Mouse (Mus musculus): ENCODE measurements around the gene Thumpd2.

Thumpd2 gene
- long read RNA-seq, experiment 1, partial matches to known transcripts = 0 of 1 reads
- long read RNA-seq, experiment 1, other reads (novel, unspliced or antisense) = 1 of 1 reads
- long read RNA-seq, experiment 2, partial matches to known transcripts = 1 of 6 reads
- long read RNA-seq, experiment 2, other reads (novel, unspliced or antisense) = 2 of 6 reads

DNA sequence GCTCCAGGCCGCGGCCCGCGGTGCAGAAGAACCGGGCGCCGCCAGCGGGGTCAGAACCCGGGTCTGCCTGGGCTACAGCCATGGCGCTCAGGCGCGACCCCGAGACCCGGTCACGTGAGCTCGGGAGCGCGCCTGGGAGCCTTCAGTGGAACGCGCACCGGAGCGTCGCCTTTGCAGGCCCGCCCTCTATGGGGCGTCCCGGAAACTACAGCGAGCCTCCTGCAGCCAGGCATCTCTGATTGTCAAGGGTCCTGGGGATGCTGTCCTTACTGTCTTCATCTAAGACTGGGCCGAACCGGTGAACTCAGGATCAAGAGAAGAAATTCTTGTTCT, at the start of gene Thumpd2:
TSS of gene Thumpd2 (minus strand) at position 104 of the 333 bp plus-strand sequence.
- intact Hi-C loops (cut with DNase I) = no loop called here

DNA sequence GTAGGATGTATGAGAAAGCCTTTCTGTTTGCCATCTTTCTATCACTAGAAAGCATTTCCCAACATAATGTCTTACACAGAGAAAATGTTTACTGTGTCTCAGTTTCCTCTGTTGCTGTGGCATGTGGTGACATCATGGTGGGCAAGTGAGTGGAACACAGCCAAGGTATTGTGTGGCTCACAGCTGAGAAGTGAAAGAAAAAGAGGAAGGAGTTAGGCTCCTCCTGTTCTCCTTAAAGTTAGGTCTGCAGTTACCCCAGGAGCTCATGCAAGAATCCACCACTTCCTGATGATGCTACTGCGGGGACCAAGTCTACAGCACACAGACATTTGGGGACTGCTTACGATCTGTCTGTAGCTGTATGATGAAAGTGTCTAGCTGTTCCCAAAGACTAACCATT, 39.4 kb upstream of the Thumpd2 start:
- intact Hi-C loops (cut with DNase I) = no loop called here

DNA sequence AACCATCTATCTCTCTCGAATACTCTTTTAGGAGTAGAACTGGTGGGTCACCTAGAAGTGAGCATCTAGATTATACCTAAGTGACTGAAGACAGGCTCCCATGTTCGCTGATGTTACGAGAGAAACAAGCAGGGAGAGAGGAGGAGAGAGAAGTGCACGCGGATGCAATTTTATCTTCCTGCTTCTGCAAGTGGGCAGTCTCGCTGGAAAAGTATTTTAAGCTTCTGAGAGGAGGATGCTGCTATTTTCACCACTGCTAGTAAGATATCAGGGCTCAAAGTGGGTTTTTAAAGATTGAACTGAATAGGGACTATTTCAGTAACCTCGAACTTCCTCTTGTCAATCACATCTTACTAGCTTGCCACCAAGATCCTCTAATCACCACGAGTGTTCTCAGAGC, 38.0 kb upstream of the Thumpd2 start:
- intact Hi-C loops (cut with DNase I) = no loop called here

DNA sequence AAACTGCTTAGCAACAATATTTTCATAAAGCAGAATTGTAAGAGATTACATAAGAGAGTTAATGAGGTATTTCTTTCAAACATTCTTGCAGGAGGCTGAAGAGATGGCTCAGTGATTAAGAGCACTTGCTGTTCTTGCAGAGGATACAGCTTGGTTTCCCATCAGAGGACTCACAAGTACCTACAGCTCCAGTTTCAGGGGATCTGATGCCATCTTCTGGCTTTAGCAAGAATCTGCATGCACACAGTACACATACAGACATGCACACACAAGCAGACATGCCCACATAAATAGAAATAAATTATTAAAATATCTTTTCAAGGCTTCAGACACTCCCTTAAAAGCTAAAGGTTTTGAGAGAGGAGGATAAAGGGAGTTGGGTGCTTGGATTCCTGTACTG, 33.6 kb upstream of the Thumpd2 start:
- intact Hi-C loops (cut with DNase I) = no loop called here

DNA sequence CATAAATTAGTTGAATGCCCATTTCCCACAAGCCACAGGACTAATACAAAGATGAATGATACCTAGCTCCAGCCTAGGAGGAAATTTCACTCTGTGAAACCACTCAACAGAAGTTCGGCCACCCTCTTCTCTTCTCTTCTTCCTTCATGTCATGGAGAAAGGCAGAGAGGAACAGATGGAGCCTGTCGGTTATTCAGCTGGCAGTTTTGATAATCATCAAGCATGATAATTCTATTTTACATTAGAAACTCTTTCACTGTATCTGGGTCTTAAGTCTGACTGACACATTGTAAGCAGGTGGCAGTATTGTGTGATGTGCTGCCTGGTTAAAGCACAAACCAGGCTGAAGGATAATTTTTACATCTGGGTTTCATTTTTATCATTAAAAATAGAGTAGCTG, 31.6 kb upstream of the Thumpd2 start:
- intact Hi-C loops (cut with DNase I) = no loop called here

DNA sequence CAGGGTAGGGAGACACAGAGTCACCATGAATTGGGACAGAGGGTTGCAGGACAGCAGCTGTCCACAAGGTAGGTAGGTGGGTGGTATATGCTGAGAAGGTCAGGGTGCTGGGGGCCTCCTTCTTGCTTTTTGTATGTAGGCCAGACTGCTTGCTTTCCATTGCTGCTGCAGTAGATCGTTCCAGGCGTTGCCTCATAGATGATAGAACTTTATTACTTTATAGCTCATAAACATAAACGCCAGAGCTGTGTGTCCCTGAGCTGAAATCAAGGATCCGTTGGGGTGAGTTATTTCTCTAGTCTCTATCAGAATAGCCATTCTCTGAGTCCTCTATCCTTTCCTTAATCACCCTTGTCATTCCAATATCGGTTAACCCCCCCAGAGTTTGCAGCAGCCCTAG, 27.9 kb upstream of the Thumpd2 start:
- intact Hi-C loops (cut with DNase I) = no loop called here

DNA sequence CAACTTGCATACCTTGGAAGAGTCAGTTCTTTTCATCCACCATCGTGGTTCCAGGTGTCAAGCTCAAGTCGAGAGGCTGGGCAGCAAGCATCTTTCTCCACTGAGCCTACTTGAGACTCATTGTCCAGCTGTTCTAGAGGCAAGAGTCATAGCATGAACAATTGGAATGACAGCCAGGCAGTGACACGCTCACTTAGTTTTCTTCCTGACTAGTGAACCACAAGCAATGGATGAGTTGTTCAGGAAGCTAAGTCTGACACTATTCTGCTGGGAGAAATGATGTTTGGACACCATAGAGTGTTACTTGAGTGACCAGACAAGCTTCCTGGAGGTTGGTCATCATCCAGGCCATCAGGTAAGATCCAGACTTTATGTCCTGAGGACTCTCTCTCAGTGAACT, 24.0 kb upstream of the Thumpd2 start:
- intact Hi-C loops (cut with DNase I) = no loop called here

DNA sequence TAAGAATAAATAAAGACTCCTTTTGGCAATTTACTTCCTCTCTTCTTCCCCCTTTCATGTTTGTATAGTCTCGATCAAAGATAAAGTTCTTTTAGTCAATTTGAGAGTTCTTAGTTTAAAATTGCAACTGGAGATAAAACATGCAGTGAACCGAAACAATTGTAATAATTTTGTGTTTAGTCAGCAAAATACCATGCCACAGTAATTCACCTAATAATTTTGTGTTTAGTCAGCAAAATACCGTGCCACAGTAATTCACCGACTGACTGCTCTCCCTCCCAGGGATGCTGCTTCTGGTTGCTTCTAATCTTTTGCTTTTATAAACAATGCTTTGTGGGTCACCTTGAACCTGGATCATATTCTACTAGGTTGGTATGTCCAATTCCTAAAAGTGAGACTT, 22.9 kb upstream of the Thumpd2 start:
- intact Hi-C loops (cut with DNase I) = no loop called here

DNA sequence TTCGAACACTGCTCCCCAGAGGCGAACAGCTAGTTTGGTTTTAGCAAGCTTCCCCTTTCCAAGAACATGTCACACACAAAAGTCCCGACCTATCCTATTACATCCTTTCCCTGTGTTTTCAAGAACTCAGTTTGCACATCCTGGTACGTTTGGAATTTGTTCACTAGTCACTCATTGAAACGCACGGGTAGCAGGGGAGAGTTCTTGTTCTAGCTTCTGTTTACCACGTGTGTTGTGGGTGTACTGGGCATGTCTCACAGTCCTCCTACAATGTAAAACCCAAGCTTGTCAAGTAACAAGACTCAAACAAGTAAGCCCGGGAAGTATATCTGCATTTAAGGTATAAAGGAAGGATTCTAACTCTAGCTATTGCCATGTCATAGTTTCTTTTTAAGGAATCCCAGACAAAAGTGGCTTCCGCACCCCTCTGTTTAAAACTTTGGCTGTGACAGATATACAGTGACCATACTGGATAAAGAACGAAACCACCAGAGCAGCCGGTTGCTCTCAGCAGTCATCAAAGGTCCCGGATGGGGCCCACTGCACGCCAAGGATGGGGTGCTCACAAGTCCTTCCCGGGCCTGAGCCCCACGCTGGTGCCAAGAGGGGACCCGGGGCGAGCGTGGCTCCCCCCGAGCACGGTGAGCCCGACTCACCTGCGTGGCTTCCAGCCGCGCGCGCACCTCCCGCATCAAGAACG, 453 bp downstream of the Thumpd2 start:
- intact Hi-C loops (cut with DNase I) = no loop called here

DNA sequence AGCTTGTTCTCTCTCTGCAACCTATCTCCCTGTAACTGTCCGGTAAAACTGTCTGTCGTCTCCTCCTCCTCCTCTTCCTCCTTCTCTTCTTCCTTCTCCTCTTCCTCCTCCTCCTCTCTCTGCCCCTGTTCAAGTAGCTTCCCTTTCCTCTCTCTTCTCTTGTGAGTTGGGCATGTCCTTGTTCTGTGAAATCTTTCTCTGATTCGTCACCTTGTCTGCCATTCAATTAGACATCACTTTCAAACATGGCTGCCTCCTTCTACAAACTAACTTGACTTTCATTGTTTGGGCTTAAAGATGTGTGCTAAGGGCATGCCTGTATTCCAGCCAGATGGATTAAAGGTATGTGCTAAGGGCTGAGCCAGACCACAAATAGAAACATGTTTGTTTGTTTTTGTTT, 1.5 kb downstream of the Thumpd2 start:
- intact Hi-C loops (cut with DNase I) = no loop called here

DNA sequence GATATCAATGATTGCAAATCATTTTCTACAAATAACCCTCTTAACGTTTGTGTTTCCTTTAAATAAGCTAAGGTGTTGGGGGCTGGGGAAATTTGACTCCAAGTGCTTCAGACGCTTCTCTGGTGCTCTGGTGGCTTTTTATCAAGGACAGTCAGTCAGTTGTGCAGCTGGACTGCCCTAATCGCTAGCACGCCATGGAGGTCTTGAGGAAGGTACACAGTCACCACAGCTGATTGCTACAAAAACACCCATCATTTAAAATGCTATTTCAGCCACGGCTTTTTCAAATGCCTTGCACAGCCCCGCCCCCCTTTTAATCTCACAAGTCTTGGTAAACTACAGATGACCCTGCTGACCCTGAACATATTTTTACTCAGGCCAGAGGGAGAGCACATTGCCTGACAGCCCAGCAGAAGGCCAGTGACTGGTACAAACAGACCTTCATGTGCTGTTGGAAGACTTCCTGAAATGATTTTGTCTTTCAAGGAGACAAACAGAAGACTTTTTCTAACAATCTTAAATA, 2.5 kb downstream of the Thumpd2 start:
- intact Hi-C loops (cut with DNase I) = no loop called here

DNA sequence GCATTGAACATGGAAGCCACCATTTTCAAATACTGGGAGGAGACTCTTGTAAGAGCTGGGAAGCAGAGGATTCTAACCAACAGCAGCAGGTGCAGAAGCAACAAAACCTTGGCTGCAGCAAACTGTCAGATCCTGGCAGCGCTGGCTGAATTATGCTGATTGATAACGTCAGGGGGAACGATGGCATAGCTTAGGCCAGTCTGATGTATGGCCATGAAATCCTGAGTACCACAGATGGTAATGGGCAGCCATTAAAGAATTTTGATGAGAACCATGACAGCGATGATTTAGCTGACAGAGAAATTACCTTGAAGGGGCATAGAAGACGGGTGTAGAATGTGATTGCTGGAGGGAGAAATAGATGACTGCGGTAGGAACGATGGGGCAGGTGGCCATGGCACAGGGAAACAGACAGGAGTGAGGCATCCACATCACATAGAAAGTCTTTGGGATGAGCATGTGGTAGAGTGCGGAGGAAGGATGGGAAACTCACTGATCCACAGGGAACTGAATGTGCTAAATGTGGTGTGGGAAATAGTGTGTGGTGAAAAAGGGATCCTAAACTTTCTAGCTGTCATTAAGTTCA, 8.0 kb downstream of the Thumpd2 start:
- intact Hi-C loops (cut with DNase I) = no loop called here

DNA sequence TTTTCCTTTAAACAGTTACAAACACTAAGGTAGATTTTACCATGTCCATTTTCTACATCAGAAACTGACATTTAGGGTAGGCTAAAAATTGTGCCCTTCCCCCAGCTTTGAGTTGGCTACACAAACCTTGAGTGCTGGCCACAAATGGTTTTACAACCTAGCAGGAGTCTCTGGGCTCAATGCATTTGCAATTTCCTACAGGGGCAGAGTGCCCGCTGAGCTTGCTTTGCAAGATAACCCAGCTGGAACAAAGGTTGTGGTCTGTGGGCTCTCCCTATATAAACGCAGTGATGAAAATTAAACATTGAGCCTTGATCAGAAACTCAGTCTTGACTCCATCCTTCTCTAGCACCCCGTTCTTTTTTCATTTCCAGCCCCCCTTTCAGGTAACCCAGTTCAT, 8.8 kb downstream of the Thumpd2 start:
- intact Hi-C loops (cut with DNase I) = no loop called here

DNA sequence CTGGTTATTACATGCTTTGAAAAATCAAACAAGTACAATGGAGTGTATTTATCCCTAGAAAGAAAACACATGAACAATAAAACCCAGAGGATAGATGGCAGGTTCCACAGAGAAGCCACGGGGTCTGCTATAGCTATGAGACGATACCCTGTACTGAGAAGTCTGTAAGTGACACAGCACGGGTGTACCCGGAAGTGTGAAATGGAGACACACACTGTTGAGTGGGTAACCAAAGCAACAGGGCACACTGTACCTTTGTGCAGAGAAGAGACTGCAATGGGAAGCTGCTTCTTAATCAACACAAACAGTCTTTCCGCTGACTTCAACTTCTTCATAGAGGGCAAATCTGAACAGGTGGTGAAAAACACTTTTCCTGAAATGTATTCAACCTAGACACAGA, 9.4 kb downstream of the Thumpd2 start:
- intact Hi-C loops (cut with DNase I) = no loop called here

DNA sequence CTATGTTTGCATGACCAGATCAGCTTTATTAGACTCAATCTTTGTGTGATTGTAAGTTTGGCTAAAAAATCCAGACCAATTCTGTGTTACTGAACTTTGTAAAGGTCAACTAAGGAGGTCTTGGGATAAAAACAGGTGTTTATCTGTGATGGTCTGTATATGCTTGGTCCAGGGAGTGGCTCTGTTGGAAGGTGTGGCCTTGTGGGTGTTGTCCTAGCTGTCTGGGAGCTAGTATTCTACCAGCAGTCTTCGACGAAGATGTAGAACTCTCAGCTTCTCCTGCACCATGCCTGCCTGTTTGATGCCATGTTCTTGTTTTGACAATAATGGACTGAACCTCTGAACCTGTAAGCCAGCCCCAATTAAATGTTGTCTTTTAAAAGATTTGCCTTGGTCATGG, 11.6 kb downstream of the Thumpd2 start:
- intact Hi-C loops (cut with DNase I) = no loop called here

DNA sequence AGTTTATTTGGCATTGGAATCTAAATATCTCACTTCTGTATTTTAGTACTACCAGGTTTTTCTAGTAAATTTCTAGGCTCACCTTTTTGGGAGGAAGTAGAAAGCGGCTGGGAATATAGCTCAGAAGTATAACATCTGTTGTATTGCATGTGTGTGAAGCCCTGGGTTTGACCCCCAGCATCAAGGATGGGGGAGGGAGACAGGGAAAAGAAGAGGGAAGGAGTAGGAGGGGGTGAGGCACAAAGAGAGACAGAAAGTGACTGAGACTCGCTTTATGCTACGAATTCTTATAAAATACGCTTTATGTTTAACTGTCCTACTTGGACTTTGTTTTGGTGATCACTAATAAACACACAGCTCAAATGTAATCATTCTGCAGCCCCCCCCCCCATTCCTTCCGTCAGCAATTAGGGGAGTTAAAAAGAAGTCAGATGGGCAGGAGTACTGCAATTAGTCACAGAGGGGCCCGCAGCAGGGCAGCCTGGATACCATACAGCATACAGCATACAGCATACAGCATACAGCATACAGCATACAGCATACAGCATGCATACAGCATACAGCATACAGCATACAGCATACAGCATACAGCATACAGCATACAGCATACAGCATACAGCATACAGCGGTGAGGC, 16.8 kb downstream of the Thumpd2 start:
- intact Hi-C loops (cut with DNase I) = no loop called here

DNA sequence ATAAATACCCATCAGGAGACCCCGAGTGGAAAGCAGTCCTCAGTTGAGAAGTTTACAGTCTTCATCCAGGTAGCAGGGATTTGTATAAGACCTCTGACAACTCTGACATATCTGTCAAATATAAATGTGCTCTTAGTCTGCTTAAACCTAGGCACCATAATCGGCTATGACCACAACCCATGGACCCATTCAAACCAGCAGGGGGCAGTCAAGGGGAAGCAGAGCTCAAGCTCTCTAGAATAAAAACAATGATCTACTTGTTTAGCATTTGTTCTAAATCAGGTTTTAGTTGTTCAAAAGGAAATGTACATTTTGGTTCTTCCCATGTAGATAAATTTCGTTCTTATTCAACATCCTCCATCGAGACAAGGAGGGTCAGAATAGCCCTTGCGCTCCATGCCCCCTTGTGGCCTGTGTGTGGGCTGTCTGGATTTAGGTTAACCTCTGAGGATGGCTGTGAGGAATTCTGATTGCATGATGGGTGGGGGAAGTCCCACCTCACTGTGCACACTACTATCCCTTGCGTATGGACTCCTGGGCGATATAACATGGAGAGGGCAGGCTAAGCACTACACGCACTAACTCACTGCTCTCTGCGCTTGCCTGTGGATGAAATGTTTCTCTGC, 19.2 kb downstream of the Thumpd2 start:
- intact Hi-C loops (cut with DNase I) = no loop called here

DNA sequence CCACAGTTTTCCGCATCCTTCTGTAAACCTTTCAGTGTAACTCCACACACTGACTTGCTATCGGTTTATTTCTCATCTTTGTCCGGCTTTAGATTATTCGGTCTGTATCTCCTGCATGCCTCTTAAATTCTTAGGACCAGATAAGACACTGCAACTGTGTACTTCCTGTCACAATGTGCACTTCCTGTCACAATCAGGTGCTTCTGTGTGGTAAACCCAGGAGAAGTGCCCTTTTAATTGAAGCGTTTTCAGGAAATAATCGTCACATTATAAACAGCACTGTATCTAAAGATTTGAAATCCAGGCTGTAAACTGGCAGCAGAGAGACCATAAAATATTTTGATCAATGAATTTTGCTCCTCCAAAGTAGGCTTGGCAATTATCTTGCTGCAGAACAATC, 19.8 kb downstream of the Thumpd2 start:
- intact Hi-C loops (cut with DNase I) = no loop called here

DNA sequence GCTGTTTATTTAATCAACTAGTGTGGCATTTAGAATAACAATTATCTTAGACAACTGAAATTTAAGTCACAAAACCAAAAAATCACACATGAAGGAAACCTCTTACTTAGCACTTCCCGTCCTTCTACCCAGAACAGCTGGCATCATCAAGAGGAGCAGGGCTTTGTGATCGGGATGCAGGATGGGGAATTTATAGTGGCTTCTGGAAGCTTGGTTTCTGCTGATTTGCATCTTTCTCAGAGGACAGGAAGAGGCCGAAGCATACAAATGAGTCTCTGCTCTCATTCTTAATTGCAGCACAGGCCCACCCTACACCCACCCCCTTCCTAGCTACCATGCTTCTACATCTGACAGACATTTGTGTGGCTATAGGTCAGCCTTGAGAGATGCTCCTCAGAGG, 20.5 kb downstream of the Thumpd2 start:
- intact Hi-C loops (cut with DNase I) = no loop called here

DNA sequence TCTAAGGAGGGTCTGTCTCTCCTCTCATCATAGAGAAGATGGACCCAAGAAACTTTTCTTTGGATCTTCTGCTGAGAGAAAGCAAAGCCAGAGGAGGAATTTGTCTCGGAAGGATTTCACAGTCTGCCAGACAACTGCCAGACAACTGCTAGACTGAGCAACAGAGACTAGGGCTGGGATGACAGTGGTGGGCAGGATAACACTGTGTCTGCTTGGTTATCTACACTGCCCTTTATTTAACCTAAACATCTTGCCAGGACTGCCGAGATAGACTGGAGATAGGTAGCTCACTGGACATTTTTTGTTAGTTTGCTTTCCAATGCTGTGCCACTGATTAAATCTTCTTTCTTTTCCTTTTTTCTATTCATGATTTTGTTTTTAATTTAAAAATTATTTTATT, 23.2 kb downstream of the Thumpd2 start:
- intact Hi-C loops (cut with DNase I) = no loop called here

DNA sequence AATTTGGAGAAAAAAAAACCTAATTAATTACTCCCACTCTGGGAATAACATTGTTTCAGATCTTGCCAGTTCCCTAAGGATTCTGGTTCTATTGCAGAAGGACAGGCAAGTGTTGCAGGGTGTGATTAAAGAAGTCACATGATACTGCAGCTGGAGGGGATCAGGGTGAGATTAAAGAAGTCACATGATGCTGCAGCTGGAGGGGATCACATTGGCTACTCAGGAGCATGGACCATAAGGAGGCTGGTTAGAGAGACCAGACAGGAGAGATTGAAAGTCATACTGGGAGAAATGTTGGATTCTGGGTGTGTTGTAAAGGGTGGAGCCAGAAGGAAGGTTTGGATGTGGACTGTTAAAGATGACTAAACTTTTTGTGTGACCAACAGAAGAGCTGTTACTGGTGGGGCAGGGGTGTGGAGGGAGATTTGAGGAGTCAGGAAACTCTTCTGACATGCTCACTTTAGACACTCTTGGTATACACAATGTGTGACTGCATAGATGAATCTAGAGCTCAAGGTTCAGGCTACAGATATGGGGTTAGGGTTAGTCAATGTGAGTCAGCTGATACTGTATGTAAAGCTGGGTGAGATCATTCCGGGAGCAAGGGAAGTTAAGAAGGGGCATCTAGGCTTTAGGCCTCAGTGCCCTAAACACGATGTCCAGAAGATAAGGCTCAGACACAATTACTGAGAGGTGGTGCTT, 26.0 kb downstream of the Thumpd2 start:
- intact Hi-C loops (cut with DNase I) = no loop called here

Data from adrenal gland (tissue).